Mouse (Mus musculus) heart, embryonic 11.5 days (tissue): ENCODE data around the gene Fcer1g. TPM values are rescaled to one million over a fixed set of nuclear protein-coding genes. Genes with fewer than 3 reads are reported as not detected.

ENCODE experiments used
- ATAC-seq: fragments of 200-750 bp; cut with Nextera tagmentation; replicated peaks from 2 replicates; pipeline ENCODE4 v1.8.0; 2017; ENCODE audit warnings: moderate library complexity; ENCODE audit not compliant: insufficient number of reproducible peaks, low FRiP score, low TSS enrichment
- H3K27ac ChIP-seq: fragments of 300-500 bp; sonication (generic); 2 replicates; pipeline ENCODE4 v1.5.1; 2014; ENCODE audit warnings: mild to moderate bottlenecking, low read depth, low read length
- H3K27me3 ChIP-seq: fragments of 300-500 bp; sonication (generic); 2 replicates; pipeline ENCODE4 v1.6.1; 2014; ENCODE audit warnings: mild to moderate bottlenecking, low read length, mixed read lengths; ENCODE audit not compliant: control insufficient read depth, insufficient read depth
- H3K36me3 ChIP-seq: fragments of 300-500 bp; sonication (generic); 2 replicates; pipeline ENCODE4 v1.6.1; 2014; ENCODE audit warnings: mild to moderate bottlenecking, low read length, moderate library complexity, mixed read lengths; ENCODE audit not compliant: control insufficient read depth, insufficient read depth
- H3K4me1 ChIP-seq: fragments of 300-500 bp; sonication (generic); 2 replicates; pipeline ENCODE4 v1.6.1; 2014; ENCODE audit warnings: low read length; ENCODE audit not compliant: control insufficient read depth, insufficient read depth
- H3K4me2 ChIP-seq: fragments of 300-500 bp; sonication (generic); 2 replicates; pipeline ENCODE4 v1.6.1; 2014; ENCODE audit warnings: mild to moderate bottlenecking, moderate library complexity
- H3K4me3 ChIP-seq: fragments of 300-500 bp; sonication (generic); 2 replicates; pipeline ENCODE4 v1.5.1; 2014; ENCODE audit warnings: low read depth, low read length
- H3K9ac ChIP-seq: fragments of 300-500 bp; sonication (generic); 2 replicates; pipeline ENCODE4 v1.6.1; 2014; ENCODE audit warnings: mild to moderate bottlenecking, low read depth, low read length, moderate library complexity
- H3K9me3 ChIP-seq: fragments of 300-500 bp; sonication (generic); replicated peaks from 2 replicates; pipeline ENCODE4 v1.6.1; 2016; ENCODE audit warnings: low read length; ENCODE audit not compliant: control insufficient read depth
- WGBS: fragments of 180-500 bp; shearing (Covaris S2); extraction: QIAGEN DNeasy Blood & Tissue Kit; methylation state at CpG from one replicate; pipeline ENCODE4 v1.1.7; 2014; ENCODE audit not compliant: insufficient replicate concordance; 5-methylcytosine and 5-hydroxymethylcytosine counted together
- polyA plus RNA-seq: library from polyadenylated mRNA; unstranded; fragments of >200 nt; fragmentation: Nextera tagmentation; extraction: Ambion mirVana; gene quantifications from 2 replicates; pipeline ENCODE4 v1.2.1, GENCODE M21; 2014

Gene Fcer1g
- polyA plus RNA-seq, 1 experiment from 2014 or later = 18.4 TPM

DNA sequence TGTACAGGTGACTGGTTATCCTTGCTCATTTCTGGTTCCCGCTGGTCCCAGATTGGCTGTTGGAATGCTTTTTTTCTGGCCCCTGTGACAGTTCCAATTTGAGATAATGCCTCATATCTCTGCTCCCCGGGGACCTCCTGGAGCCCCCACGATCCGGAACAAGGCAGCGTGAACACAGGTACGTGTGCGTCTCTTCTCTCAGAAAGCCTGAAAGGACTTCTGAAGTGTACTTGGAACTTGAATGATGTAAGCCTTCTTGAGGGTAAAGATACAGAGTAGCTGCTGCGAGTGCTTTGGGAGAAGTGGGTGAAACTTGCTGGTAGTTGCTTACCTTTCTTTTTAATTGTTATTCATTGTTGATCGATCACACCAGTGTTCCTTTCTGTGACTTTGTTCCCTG, 37.0 kb upstream of the Fcer1g start:
- Histone ChIP-seq H3K36me3 (peaks cover 23% of the 10 kb centered on the region), H3K4me3 (peak overlapping the region; percentile 83), H3K9me3 (no peaks in the 10 kb centered on the region), H3K9ac (peak overlapping the region; percentile 75), H3K27me3 (no peaks in the 10 kb centered on the region), H3K27ac (no peak overlapping the region), H3K4me2 (peak overlapping the region; percentile 83), H3K4me1 (peaks cover 11% of the 10 kb centered on the region)
- 32% methylated on average over 9 of the region's 9 CpGs for WGBS
- ATAC-seq = no peak

DNA sequence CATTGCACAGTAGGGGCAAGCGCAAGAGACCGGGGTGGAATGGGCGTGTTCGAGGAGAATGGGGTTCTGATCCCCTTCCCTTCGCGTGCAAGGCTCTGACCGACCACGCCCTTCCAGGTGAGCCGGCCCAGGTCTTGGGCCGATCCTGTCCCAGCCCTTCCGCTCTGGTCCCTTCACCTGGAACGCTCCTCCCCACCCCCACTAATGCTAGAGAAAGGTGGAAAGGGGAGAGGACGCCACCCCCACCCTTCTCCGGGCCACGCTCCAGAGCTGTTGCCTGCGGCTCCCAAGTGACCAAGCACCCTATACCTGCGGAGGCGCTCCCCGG, 36.4 kb upstream of the Fcer1g start:
- Histone ChIP-seq H3K9me3 (no peaks in the 10 kb centered on the region), H3K4me3 (peak overlapping the region; percentile 83), H3K9ac (peak overlapping the region; percentile 75), H3K36me3 (peaks cover 18% of the 10 kb centered on the region), H3K4me1 (peaks cover 11% of the 10 kb centered on the region), H3K27me3 (no peaks in the 10 kb centered on the region), H3K4me2 (peak overlapping the region; percentile 83), H3K27ac (peak overlapping the region; percentile 43; the same call in 1 of the 2 replicates)
- ATAC-seq = peak; percentile 66
- under 1% methylated on average over 19 of the region's 19 CpGs for WGBS

DNA sequence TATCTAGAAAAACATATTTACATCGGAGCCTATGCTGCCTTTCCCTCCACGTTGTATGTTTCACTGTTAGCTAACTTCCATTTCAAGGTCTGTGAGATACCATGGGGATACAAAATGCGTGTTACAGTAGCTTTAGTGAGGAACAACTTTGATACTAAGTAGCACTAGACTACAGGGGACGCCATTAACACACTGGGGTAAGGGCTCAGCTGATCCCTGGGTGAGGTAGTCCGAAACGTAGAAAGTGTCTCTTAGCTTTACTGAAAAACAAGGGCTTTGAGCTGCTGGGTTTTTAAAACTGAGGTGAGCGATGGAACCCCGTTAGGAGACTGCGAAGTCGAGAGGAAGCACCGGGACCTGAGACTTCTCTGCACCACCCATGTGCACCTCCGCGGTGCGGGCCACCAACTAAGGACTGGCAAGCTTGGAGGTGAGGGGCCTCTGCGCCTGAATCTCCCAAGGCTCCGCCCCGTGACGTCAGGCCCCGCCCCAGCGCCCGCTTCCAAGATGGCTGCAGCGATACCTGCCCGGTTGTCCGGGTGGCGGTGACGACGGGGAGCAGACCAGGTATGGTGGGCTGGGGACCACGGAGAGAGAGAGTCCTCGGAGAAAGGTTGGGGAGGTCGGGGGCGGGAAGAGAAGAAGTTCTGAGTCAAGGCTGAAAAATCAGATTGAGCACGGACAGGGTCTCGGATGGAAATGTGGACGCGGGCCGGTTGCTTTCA, 35.8 kb upstream of the Fcer1g start, which contains the start of gene B4galt3:
Gene B4galt3, plus strand, starts transcription at position 481 of the 725 bp plus-strand sequence.
- Histone ChIP-seq H3K27me3 (no peaks in the 10 kb centered on the region), H3K4me3 (peak within 1 kb of the TSS; percentile 83), H3K9ac (peak within 1 kb of the TSS; percentile 75), H3K9me3 (no peaks in the 10 kb centered on the region), H3K4me1 (peaks cover 11% of the 10 kb centered on the region), H3K4me2 (peak within 1 kb of the TSS; percentile 83), H3K27ac (peak within 1 kb of the TSS; percentile 43; the same call in 1 of the 2 replicates), H3K36me3 (peaks cover 14% of the 10 kb centered on the region)
- peak; percentile 94 for ATAC-seq
- WGBS = 3% methylated on average over 36 of the region's 36 CpGs

DNA sequence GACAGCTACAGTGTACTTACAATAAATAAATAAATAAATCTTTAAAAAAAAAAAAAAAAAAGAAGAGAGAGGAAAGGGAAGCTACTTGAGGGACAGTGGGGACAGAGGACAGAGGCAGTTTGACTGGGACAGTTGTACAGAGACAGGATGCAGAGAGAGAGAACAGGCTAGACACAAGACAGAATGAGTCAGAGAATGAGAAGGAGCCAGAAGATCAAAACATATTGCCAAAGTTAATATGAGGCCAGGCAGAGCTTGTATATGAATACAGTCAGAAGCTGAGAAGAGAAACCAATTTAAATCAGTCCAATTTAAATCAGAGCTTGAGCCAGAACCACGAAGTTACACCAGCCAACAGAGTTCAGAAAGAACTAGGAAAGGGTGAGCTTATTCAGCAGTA, 34.2 kb upstream of the Fcer1g start:
- no peak for ATAC-seq
- H3K27ac ChIP-seq = no peak overlapping the region

DNA sequence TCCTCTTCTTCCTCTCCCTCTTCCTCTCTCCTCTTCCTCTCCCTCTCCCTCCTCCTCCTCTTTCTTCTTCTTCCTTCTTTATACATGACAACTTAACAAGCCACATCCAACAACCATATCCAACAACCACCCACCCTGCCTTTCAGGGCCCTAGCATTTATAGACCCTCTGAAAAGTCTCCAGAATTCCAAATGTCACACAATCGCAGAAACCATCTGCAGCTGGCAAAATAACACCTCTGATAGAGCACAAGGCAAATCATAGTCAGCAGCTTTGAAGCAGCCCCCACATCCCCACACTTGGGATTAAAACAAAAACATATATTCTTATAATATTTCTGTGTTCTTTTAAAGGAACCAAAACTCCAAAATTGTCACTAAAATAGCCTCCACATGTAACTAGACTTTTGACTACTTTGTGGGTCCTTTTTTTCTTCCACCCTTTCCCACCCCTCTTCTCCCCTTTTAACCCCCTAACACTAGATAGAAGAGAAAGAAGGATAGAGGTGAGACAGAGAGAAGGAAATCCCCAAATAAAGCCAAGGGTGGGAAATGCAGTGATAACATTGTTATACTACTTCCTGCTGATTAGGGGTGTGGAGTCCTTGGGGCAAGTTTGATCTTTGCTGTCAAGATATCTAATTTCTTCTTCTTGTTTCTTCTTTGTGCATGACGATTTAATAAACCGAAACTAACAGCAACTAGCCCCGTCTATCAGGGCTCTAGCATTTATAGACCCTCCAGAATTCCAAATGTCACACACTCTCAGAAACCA, 32.0 kb upstream of the Fcer1g start:
- Histone ChIP-seq H3K4me2 (no peak overlapping the region), H3K27ac (no peak overlapping the region), H3K9ac (no peak overlapping the region)

More for the DNA sequence above, 34.2 kb upstream of the Fcer1g start:
- Histone ChIP-seq H3K9ac (no peak overlapping the region), H3K36me3 (peaks cover 7% of the 10 kb centered on the region), H3K4me3 (no peak overlapping the region), H3K9me3 (no peaks in the 10 kb centered on the region), H3K27me3 (no peaks in the 10 kb centered on the region), H3K4me1 (peaks cover 14% of the 10 kb centered on the region), H3K4me2 (no peak overlapping the region)
- WGBS = 74% methylated on average over 1 of the region's 1 CpGs

DNA sequence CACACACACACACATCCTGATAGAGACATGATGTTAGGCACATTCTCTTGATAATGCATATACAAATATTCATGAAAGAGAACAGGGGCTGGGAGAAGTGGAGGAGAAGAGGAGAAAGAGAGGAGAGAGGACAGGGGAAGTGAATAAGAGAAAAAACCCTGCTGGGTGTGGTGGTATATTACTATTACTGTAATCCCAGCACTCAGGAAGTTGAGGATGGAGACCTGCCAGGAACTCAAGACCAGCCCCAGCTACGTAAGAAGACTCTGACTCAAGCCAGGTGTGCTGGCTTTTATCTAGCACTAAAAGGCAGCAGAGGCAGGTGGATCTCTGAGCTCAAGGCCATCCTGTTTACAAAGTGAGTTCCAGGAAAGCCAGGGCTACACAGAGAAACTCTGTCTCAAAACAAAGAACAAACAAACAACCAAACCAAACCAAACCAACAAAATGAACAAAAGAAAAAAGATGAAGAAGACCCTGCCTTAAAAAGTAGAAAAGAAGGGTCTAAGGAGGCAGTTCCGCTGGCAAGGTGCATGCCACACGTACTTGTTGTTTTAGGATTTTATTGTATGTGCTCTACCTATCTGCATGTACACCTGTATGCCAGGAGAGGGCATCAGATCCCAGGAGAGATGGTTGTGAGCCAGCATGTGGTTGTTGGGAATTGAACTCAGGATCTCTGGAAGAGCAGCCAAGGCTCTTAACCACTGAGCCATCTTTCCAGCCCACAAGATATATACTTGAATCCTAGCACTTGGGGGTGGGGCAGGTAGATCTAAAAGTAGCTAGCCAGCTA, 29.7 kb upstream of the Fcer1g start:
- ATAC-seq = no peak
- Histone ChIP-seq H3K4me1 (peaks cover 6% of the 10 kb centered on the region; the same call in 1 of the 2 replicates), H3K27ac (peak overlapping the region; percentile 46), H3K9ac (0 out of 2 replicates have a peak overlapping the region, but pooled peaks have one; percentile 24), H3K27me3 (no peaks in the 10 kb centered on the region), H3K9me3 (no peaks in the 10 kb centered on the region), H3K4me3 (no peak overlapping the region), H3K4me2 (peak overlapping the region; percentile 62; the same call in 1 of the 2 replicates), H3K36me3 (no peaks in the 10 kb centered on the region)
- WGBS = 80% methylated on average over 3 of the region's 3 CpGs

More for the DNA sequence above, 32.0 kb upstream of the Fcer1g start:
- 56% methylated on average over 4 of the region's 4 CpGs for WGBS
- Histone ChIP-seq H3K4me3 (no peak overlapping the region), H3K4me1 (peaks cover 12% of the 10 kb centered on the region), H3K36me3 (no peaks in the 10 kb centered on the region), H3K27me3 (no peaks in the 10 kb centered on the region), H3K9me3 (no peaks in the 10 kb centered on the region)
- ATAC-seq = no peak

GRCm38 (mm10) chr1:171263185-171263611, 29.0 kb upstream of the Fcer1g start:
- no peaks in the 10 kb centered on the region for H3K27me3 ChIP-seq
- peak; percentile 72 for ATAC-seq
- H3K27ac ChIP-seq = peak overlapping the region; percentile 46
- H3K4me2 ChIP-seq = peak overlapping the region; percentile 62
- H3K4me3 ChIP-seq = peak overlapping the region; percentile 36; the same call in 1 of the 2 replicates
- H3K4me1 ChIP-seq = peaks cover 6% of the 10 kb centered on the region; the same call in 1 of the 2 replicates
- H3K36me3 ChIP-seq = no peaks in the 10 kb centered on the region
- 5% methylated on average over 2 of the region's 2 CpGs for WGBS
- H3K9ac ChIP-seq = 0 out of 2 replicates have a peak overlapping the region, but pooled peaks have one; percentile 24
- H3K9me3 ChIP-seq = no peaks in the 10 kb centered on the region

GRCm38 (mm10) chr1:171262594-171263130, 28.5 kb upstream of the Fcer1g start:
- ATAC-seq = peak; percentile 51
- peak overlapping the region; percentile 62 for H3K4me2 ChIP-seq
- no peaks in the 10 kb centered on the region for H3K27me3 ChIP-seq
- 4% methylated on average over 8 of the region's 8 CpGs for WGBS
- peak overlapping the region; percentile 68 for H3K9ac ChIP-seq
- H3K9me3 ChIP-seq = no peaks in the 10 kb centered on the region
- no peaks in the 10 kb centered on the region for H3K36me3 ChIP-seq
- peaks cover 6% of the 10 kb centered on the region; the same call in 1 of the 2 replicates for H3K4me1 ChIP-seq
- H3K27ac ChIP-seq = peak overlapping the region; percentile 46
- peak overlapping the region; percentile 36 for H3K4me3 ChIP-seq
